ENCODE assay signal across 21 mouse cellular contexts in genomic region chr19:50558771-50559170, GRCm38 (mm10).
A peak's percentile ranks its signal among the peaks of the same experiment; 100 is the strongest.
DNase-seq lines count a peak whose midpoint lies in the region; ATAC-seq and TF ChIP-seq lines count a peak whose summit lies in the region.
"Had no signal": no experiment of that assay in that cellular context is flagged by ENCODE, and none has a peak within 500 bp of the region (broad histone marks: within the 10 kb centered on the region; RNA-seq: fewer than 3 reads in every experiment).

No protein-coding gene starts in this region.

- no peaks in the 10 kb centered on the region for H3K9me3 ChIP-seq in heart, embryonic 10.5 days
- no peaks in the 10 kb centered on the region for H3K9me3 ChIP-seq in forebrain, postnatal 0 days (ENCODE audit: low read length)
- H3K9me3 ChIP-seq: hindbrain, embryonic 13.5 days; neural tube, embryonic 13.5 days; stomach, embryonic 15.5 days had no signal

- no peak overlapping the region for H3K4me3 ChIP-seq in heart, embryonic 10.5 days
- no peak overlapping the region for H3K4me3 ChIP-seq in forebrain, postnatal 0 days (ENCODE audit: low read depth, low read length)
- H3K4me3 ChIP-seq: erythroblast, embryonic 14.5 days; hindbrain, embryonic 13.5 days; neural tube, embryonic 13.5 days; stomach, embryonic 15.5 days had no signal

- H3K4me2 ChIP-seq in forebrain, postnatal 0 days (ENCODE audit: low read depth): no peak overlapping the region
- H3K4me2 ChIP-seq: hindbrain, embryonic 13.5 days; midbrain, embryonic 11.5 days; neural tube, embryonic 13.5 days; stomach, embryonic 15.5 days had no signal

- WGBS in heart, embryonic 10.5 days: 35% methylated on average over 6 of the region's 6 CpGs
- WGBS in forebrain, postnatal 0 days: 30% methylated on average over 6 of the region's 6 CpGs

- ATAC-seq in forebrain, postnatal 0 days: no peak
- ATAC-seq: forebrain, embryonic 14.5 days; intestine, embryonic 16.5 days; liver, postnatal 0 days had no signal

- peak; percentile 77 for DNase-seq in right cerebral cortex, adult 18-20 months
- DNase-seq in right cerebral cortex, postnatal 4 days: no peak
- peak; percentile 30 for DNase-seq in layer of hippocampus, adult 9-11 months
- peak; percentile 59 to 62 for DNase-seq in left cerebral cortex, postnatal 36 days (ENCODE audit: low spot score in 2 of 2)
- no peak for DNase-seq in heart, embryonic 10.5 days (ENCODE audit: low spot score)
- no peak for DNase-seq in gastrocnemius, postnatal 25 days
- no peak for DNase-seq in forebrain, postnatal 0 days
- DNase-seq: cerebellum, adult 11 months; cerebellum, postnatal 14 days; gastrocnemius, postnatal 10 days; heart, postnatal 10 days; liver; liver, postnatal 0 days; lung, postnatal 36 days had no signal

- H3K4me1 ChIP-seq in heart, embryonic 10.5 days: no peaks in the 10 kb centered on the region
- H3K4me1 ChIP-seq in forebrain, postnatal 0 days (ENCODE audit: insufficient read depth): no peaks in the 10 kb centered on the region
- H3K4me1 ChIP-seq: neural tube, embryonic 13.5 days; stomach, embryonic 15.5 days had no signal

- no peaks in the 10 kb centered on the region for H3K36me3 ChIP-seq in heart, embryonic 10.5 days
- no peaks in the 10 kb centered on the region for H3K36me3 ChIP-seq in forebrain, postnatal 0 days (ENCODE audit: insufficient read depth)
- H3K36me3 ChIP-seq: hindbrain, embryonic 13.5 days; neural tube, embryonic 13.5 days; stomach, embryonic 15.5 days had no signal

- H3K27ac ChIP-seq in heart, embryonic 10.5 days: no peak overlapping the region
- no peak overlapping the region for H3K27ac ChIP-seq in forebrain, postnatal 0 days (ENCODE audit: low read depth, low read length)
- H3K27ac ChIP-seq: hindbrain, embryonic 13.5 days; neural tube, embryonic 13.5 days; stomach, embryonic 15.5 days had no signal

- no peak for TF ChIP-seq CTCF in forebrain, postnatal 0 days (IDR thresholded peaks at IDR 0.05; ENCODE audit: low read depth)

- intact Hi-C loops in left cerebral cortex, postnatal 36 days (cut with DNase I): no loop called here

- H3K9ac ChIP-seq in forebrain, postnatal 0 days: no peak overlapping the region
- H3K9ac ChIP-seq: hindbrain, embryonic 13.5 days; liver, postnatal 0 days; neural tube, embryonic 13.5 days; stomach, embryonic 15.5 days had no signal

- H3K27me3 ChIP-seq in heart, embryonic 10.5 days (ENCODE audit: insufficient read depth, poor library complexity, severe bottlenecking): no peaks in the 10 kb centered on the region
- H3K27me3 ChIP-seq in forebrain, postnatal 0 days (ENCODE audit: insufficient read depth, low read length): no peaks in the 10 kb centered on the region
- H3K27me3 ChIP-seq: hindbrain, embryonic 13.5 days; neural tube, embryonic 13.5 days; stomach, embryonic 15.5 days had no signal

Comparison
In these comparisons a context has a peak if more than half of its experiments do, and no peak if none do; other contexts are left out.
1. DNase-seq: peak in right cerebral cortex, adult 18-20 months (single experiment), layer of hippocampus, adult 9-11 months (single experiment) and left cerebral cortex, postnatal 36 days (2 of 2); none in right cerebral cortex, postnatal 4 days (single experiment), heart, embryonic 10.5 days (single experiment), gastrocnemius, postnatal 25 days (single experiment) and forebrain, postnatal 0 days (single experiment).